Mouse (Mus musculus) spleen, postnatal 14 days (tissue): ENCODE measurements around the gene Mrrf.

ENCODE experiments used
- DNase-seq, 2 experiments: peaks; one replicate each; pipeline ENCODE4 v3.0.0; 2021 to 2022; ENCODE audit warnings: low spot score in 2 of 2

Mrrf gene

DNA sequence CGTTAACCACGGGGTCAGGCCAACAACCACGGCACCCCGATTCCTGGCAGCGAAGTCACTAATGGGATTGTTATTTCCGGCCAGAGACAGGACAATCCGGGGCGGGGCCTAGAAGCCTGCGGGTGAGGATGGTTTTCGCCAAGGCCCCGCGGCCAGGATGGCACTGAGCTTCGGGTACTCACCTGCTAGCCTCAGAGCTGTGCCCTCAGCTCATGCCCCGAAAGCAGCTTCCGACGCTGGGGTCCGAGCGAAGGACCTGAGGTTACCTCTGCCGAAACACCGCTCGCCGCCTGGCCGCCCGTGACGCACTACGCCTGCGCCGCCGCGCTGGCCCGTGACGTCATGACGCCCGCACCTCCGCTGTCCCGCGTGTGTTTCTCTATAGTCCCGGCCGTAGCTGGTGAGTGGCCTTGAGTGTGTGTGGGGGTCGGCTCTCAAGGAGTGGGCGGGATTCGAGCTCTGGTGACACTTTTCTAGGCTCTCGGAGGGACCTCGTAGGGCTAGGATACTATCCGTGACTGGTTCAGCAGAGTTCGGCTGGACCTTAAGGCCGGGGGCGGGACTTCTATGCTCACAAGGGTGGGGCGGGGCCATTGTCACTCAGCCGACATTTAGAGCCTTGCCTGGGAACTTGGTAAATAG is at the start of gene Mrrf, which contains the start of gene Rbm18:
Mrrf (plus strand) TSS at position 90 of the 642 bp plus-strand sequence.
Rbm18 (minus strand) TSS at position 474 of the 642 bp plus-strand sequence.
- DNase-seq: peak; percentile 82 to 88

DNA sequence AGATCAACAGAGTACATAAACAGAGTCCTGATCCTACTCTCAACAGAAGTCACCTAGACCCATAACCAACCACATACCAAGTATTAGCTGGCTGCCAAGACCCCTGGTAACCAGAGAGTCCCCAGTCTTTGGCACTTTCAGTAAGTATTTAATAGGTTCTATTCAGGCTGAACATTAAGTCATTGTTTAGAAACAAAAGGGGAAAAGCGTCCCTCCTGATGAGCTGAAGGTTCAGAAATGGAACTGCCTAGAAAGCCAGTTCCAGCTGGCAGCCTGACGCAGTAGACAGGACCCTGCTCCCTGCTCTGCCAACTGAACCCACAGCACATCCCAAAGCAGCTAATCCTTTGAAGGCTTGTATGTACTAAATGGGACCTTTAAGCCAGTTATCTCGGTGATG is 47.0 kb upstream of the Mrrf start:
- no peak for DNase-seq

- DNase-seq: peak; percentile 27 to 39
These were observed 45.1 kb upstream of the Mrrf start for GRCm38 (mm10) chr2:36090853-36091741.

DNA sequence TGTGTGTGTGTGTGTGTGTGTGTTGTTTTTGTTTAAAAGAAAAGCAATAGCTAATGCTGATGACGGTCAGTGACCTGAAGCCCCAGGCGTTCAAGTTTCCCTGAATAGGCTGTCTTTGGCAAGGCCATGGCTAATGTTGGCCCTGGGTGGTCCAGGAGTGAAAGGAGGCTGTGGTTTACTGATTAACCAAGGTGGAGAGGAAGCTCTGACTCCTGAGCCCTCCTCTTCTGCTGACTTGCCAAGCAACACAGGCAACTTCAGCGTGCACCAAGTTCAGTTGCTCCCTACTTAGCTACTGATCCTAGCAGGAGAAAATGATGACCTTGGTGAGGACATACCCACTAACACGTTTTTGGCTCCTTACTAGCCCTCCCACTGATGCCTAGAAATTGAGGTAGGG is 43.4 kb upstream of the Mrrf start:
- DNase-seq: no peak

DNA sequence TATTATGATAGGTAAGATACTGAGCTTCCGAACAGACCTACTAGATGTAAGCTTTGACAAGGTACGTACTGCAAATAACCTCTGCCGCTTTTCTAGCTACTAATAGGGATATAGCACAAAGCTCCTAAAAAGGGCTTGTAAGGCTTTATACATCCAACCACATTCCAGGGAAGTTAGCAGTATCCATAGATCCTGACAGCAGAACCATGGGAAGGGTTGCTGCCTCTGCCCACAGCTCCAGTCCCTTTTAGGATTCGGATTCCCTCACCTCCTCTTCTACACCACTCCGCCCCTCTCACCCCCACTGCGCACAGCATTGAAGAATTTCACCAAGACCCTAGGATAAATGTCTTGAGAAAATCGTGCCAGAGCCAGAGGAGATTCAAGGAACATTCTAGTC is 42.9 kb upstream of the Mrrf start:
- DNase-seq: no peak

- DNase-seq: no peak
These were observed 42.2 kb upstream of the Mrrf start for GRCm38 (mm10) chr2:36093914-36094475.

DNA sequence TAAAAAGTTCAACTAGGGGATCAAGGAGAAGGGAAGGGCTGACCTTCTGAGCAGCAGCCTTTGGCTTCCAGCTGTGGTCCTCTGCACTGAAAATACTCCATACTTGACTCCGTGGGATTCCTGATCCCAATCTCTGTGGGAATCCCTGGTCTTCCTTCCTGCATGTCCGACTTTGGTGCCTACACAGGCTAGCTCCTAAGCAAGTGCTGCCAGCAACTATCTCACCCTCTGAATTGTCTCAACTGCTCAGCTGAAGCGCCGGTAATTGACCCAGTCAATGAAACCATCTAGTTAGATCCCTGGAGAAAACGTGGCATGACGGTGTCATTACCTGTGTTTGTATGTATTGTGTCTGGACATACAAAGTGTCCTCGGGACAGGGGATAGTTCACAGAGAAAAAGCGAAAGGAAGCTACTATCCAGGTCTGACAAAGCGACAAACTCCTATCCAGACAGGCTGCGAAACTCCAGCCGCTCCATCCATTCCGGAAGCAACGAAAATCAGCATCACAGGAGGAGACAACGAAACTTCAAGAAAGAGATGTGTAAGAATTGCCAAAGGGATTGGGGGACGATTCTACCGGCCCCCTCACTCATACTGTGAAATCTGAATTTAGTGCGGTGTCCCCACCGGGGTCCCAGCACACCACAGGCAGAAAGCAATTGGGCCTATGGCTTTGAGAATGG is 38.9 kb upstream of the Mrrf start:
- no peak for DNase-seq

DNA sequence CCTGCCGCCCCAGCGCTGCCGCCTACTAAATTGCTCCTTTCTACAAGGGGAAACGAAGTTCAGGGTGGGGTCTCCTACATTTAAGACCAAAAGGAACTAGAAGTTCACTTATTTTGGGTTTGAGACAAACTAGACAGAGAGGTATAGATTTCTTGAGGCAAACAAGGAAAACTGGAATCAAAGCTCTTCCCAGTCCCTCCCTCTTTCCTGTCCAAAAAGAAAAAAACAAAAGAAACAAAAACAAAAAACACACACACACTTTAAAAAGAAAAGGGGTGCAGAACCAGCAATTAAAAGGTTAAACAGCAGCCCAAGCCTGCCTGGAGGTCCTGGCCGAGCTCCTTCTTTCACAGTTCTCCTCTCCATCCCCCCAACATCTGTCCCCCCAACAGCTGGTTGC is 38.2 kb upstream of the Mrrf start:
- no peak for DNase-seq

- DNase-seq: no peak
These were observed 36.5 kb upstream of the Mrrf start for GRCm38 (mm10) chr2:36099739-36100138.

DNA sequence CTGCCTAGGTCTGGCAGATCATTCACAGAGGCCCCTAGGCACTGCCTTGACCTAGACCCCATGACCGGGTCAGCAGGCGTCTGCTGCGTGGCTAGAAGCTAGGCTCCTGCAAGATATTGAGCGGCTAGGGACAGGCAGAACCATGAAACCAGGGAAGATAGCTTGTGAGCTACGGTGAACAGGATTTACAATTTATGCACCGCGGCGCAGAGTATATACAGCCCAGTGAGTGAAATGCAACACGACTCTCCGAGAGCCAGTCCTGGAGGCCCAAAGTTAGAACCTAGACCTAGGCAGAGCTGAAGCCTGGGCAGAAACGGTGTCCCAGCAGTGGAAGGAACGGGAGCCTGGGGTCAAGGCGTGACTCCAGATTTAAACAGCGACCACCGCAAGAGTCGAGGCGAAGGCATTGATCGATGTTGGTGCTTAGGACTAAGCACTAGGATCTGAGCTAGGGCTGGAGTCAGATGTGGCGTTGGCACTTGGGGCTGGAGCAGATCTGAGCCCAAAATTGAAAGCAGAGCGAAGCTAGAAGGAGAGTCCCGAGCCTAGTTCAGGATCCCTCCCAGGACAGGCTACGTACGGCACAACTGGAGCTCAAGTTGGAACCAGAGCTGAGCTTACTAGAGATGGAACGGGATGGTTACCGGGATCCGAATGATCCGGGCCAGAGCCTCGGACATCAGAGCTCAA is 34.2 kb upstream of the Mrrf start:
- DNase-seq: no peak

GRCm38 (mm10) chr2:36102559-36102946 is 33.6 kb upstream of the Mrrf start:
- no peak for DNase-seq

DNA sequence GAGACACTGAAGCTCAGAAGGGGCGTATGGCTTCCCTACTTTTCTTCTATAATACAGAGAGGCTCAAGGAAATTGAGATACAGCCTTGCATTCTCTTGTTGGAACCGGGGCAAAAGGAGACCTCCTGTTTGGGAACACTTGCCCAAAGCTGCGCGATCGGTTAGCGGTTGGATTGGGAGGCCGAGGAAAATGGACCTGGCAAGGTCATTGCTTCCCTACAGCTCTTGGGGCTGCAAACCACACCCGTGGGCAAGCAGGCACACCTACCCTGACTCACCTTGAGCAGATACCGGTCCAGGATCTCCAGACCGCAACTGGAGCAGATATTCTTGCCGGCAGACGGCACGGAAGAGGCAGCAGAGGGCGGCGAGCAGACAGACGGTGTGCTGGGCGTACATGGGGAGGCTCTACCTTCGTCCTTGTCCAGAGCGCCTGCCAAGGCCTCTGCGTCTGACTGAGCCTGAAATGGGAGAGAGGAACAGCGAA is 33.1 kb upstream of the Mrrf start:
- no peak for DNase-seq

GRCm38 (mm10) chr2:36103555-36104367 is 32.4 kb upstream of the Mrrf start:
- no peak for DNase-seq

GRCm38 (mm10) chr2:36104436-36104955 is 31.7 kb upstream of the Mrrf start:
- DNase-seq: no peak

DNA sequence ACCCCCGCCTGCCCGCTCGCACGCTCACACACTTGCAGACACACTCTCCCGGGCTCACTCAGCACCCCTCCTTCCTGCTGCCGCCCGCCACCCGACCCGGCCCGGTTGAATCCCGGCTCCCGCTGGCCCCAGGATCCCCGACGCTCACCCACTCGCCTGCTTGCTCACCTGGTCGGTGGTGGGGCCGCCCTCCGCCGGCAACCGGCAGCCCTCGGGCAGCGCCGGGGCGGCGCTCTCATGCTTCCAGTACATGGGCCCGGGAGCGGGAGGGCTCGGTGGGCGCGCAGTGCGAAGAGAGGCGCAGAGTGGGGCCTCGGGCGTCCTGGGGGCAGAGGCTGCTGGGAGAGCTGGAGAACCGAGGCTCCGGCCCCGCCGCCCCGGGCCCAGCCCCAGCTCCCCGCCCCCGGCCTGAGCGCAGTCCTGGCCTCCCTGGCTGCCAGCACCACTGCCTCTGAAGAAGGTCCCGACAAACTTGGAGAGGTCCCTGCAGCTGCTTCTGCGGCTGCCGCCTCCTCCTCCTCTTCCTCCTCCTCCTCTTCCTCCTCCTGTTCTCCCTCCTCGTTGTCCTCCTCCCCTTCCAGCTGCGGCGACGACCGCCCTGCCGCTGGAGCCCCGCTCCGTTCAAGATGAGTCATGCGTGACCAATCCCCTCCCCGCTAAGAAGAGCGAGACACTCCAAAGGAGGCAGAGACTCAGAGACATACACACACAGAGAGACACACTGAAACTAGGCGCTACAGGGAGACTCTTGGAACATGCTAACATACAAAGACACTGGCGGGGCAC is 31.0 kb upstream of the Mrrf start, which contains the start of gene Lhx6:
Lhx6 (minus strand) TSS at position 453 of the 786 bp plus-strand sequence.
- no peak for DNase-seq

DNA sequence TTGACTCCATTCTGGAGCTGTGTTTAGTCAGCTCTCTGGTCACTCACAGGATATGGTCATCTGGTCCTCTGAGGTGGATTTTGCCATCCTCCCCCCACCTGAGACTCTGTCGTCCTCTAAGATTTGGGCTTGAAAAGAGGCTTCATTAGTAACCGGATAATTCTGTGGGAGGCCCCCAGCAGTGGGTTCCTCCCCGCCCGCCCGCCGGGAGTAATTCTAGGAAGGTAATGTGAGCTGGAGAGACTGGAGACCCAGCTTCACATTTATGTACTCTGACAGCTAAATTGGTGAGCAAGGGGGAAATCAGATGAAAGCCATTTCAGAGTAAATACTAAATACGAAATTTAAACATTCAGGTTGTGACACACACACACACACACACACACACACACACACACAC is 27.6 kb upstream of the Mrrf start:
- no peak for DNase-seq

DNA sequence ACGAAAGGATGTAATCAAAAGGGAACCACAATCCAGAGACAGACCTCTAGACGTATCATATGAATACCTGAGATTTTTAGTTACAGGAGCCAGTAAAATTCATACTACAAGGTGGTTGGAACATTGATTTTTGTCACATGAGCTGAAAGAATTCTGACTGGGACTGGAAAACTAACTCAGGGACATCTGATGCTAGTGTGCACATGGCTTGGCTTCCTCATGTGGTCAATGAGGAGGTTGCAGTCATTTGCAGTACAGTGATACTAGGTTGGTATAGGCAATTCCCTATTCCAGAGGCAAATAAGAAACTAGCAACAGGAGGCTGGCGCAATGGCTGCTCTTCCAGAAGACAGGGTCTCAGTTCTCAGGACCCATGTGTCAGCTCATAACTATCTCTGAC is 23.6 kb upstream of the Mrrf start:
- DNase-seq: no peak

- DNase-seq: no peak
These were observed 9.3 kb upstream of the Mrrf start for GRCm38 (mm10) chr2:36126795-36127429.

GRCm38 (mm10) chr2:36127973-36128372 is 8.2 kb upstream of the Mrrf start:
- no peak for DNase-seq
